Mouse (Mus musculus) heart, adult 11 months (tissue): Measurements from ENCODE around the gene Klk5.

ENCODE experiments used
- DNase-seq: peaks from one replicate; pipeline ENCODE4 v3.0.0; 2022

Gene Klk5

GRCm38 (mm10) chr7:43878281-43878680, 36.5 kb downstream of the Klk5 start:
- no peak for DNase-seq

- DNase-seq: peak; percentile 31
Observed at GRCm38 (mm10) chr7:43880912-43881311, 39.1 kb downstream of the Klk5 start, which contains the start of gene Klk4. Gene Klk4 (plus strand): TSS chr7:43881160.

- peak; percentile 94 for DNase-seq
Observed at GRCm38 (mm10) chr7:43882346-43882745, 40.6 kb downstream of the Klk5 start.

- peak; percentile 91 for DNase-seq
Observed at GRCm38 (mm10) chr7:43882811-43883210, 41.0 kb downstream of the Klk5 start.

GRCm38 (mm10) chr7:43883547-43883946, 41.8 kb downstream of the Klk5 start:
- DNase-seq: peak; percentile 92

- DNase-seq: no peak
Observed at GRCm38 (mm10) chr7:43891365-43891764, 49.6 kb downstream of the Klk5 start.

- DNase-seq: peak; percentile 85
Observed at GRCm38 (mm10) chr7:43891788-43892187, 50.0 kb downstream of the Klk5 start.

GRCm38 (mm10) chr7:43894836-43895235, 53.1 kb downstream of the Klk5 start:
- DNase-seq: peak; percentile 96
